34 mouse cellular contexts compared by ENCODE assay signal in the genomic region with DNA sequence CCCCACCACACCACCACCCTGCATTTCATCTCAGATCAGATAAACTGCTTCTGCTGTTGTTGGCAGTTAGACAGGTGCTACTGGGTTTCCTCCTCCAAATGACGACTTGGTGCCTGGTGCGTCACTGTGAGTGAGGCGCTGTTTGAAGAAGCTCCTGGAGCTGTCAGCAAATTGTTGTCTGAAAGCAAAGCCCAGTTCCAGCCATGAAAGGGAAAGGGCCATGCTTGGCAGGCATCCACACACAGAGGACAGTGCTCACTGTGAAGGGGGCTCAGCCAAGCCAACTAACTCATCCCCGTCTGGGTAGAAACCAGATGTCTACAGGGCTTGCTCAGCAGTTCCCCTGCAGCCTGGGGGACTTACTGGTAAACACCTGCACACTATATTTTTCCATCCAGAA. TPM values are rescaled to one million over a fixed set of nuclear protein-coding genes. Genes with fewer than 3 reads are reported as not detected.
DNase-seq lines count a peak whose midpoint lies in the region; ATAC-seq and TF ChIP-seq lines count a peak whose summit lies in the region.
"Had no signal": no experiment of that assay in that cellular context is flagged by ENCODE, and none has a peak within 500 bp of the region (broad histone marks: within the 10 kb centered on the region; RNA-seq: fewer than 3 reads in every experiment).

No protein-coding gene starts in this region.

- no peak for TF ChIP-seq CTCF in hindbrain, postnatal 0 days (IDR thresholded peaks at IDR 0.05; ENCODE audit: low read depth)
- TF ChIP-seq CTCF in stomach, postnatal 0 days (IDR thresholded peaks at IDR 0.05; ENCODE audit: low read depth): no peak

- H3K36me3 ChIP-seq in hindbrain, postnatal 0 days (ENCODE audit: insufficient read depth, low read length): no peaks in the 10 kb centered on the region
- no peaks in the 10 kb centered on the region for H3K36me3 ChIP-seq in hindbrain, embryonic 11.5 days (ENCODE audit: control insufficient read depth, insufficient read depth, low read length)
- no peaks in the 10 kb centered on the region for H3K36me3 ChIP-seq in midbrain, embryonic 11.5 days (ENCODE audit: control insufficient read depth, insufficient read depth, low read length)
- H3K36me3 ChIP-seq in midbrain, embryonic 15.5 days (replicated peaks): no peaks in the 10 kb centered on the region
- no peaks in the 10 kb centered on the region for H3K36me3 ChIP-seq in stomach, postnatal 0 days (ENCODE audit: control insufficient read depth, insufficient read depth, low read length)
- H3K36me3 ChIP-seq: embryonic facial prominence, embryonic 10.5 days; embryonic facial prominence, embryonic 15.5 days; forebrain, embryonic 12.5 days; hindbrain, embryonic 15.5 days; kidney, embryonic 15.5 days; limb, embryonic 10.5 days; limb, embryonic 15.5 days; liver, embryonic 13.5 days; neural tube, embryonic 12.5 days had no signal

- WGBS in hindbrain, postnatal 0 days: 44% methylated on average over 4 of the region's 4 CpGs
- 87% methylated on average over 4 of the region's 4 CpGs for WGBS in hindbrain, embryonic 11.5 days
- WGBS in midbrain, embryonic 11.5 days: 92% methylated on average over 4 of the region's 4 CpGs
- WGBS in midbrain, embryonic 15.5 days: 74% methylated on average over 4 of the region's 4 CpGs
- 76% methylated on average over 4 of the region's 4 CpGs for WGBS in stomach, postnatal 0 days

- no peak overlapping the region for H3K4me3 ChIP-seq in hindbrain, postnatal 0 days (ENCODE audit: low read length)
- no peak overlapping the region for H3K4me3 ChIP-seq in hindbrain, embryonic 11.5 days (ENCODE audit: low read depth, low read length)
- H3K4me3 ChIP-seq in midbrain, embryonic 11.5 days (ENCODE audit: low read depth, low read length): no peak overlapping the region
- H3K4me3 ChIP-seq in midbrain, embryonic 15.5 days: no peak overlapping the region
- no peak overlapping the region for H3K4me3 ChIP-seq in stomach, postnatal 0 days (ENCODE audit: low read depth, low read length)
- H3K4me3 ChIP-seq: embryonic facial prominence, embryonic 10.5 days; embryonic facial prominence, embryonic 15.5 days; forebrain, embryonic 12.5 days; hindbrain, embryonic 15.5 days; kidney, embryonic 15.5 days; limb, embryonic 10.5 days; limb, embryonic 15.5 days; liver, embryonic 13.5 days; megakaryocyte, embryonic 14.5 days; neural tube, embryonic 12.5 days had no signal

- ATAC-seq in cerebellum, adult (ENCODE audit: insufficient number of reproducible peaks, low FRiP score, low TSS enrichment): no peak
- no peak for ATAC-seq in hindbrain, postnatal 0 days
- no peak for ATAC-seq in hindbrain, embryonic 11.5 days (ENCODE audit: low FRiP score)
- ATAC-seq in midbrain, embryonic 11.5 days (ENCODE audit: low FRiP score): no peak
- no peak for ATAC-seq in midbrain, embryonic 15.5 days (replicated peaks)
- no peak for ATAC-seq in stomach, postnatal 0 days (ENCODE audit: low FRiP score, low TSS enrichment)
- ATAC-seq: forebrain, postnatal 0 days; lung, postnatal 0 days had no signal

- peak overlapping the region; percentile 20; the same call in 1 of the 2 replicates for H3K27ac ChIP-seq in hindbrain, postnatal 0 days
- no peak overlapping the region for H3K27ac ChIP-seq in hindbrain, embryonic 11.5 days (ENCODE audit: low read depth, low read length)
- no peak overlapping the region for H3K27ac ChIP-seq in midbrain, embryonic 11.5 days (ENCODE audit: low read depth, low read length)
- H3K27ac ChIP-seq in midbrain, embryonic 15.5 days: no peak overlapping the region
- H3K27ac ChIP-seq in stomach, postnatal 0 days (replicated peaks): no peak overlapping the region
- H3K27ac ChIP-seq: embryonic facial prominence, embryonic 10.5 days; embryonic facial prominence, embryonic 15.5 days; forebrain, embryonic 12.5 days; hindbrain, embryonic 15.5 days; kidney, embryonic 15.5 days; limb, embryonic 10.5 days; limb, embryonic 15.5 days; liver, embryonic 13.5 days; neural tube, embryonic 12.5 days had no signal

- peaks cover 9% of the 10 kb centered on the region for H3K4me1 ChIP-seq in hindbrain, postnatal 0 days (ENCODE audit: insufficient read depth, low read length)
- no peaks in the 10 kb centered on the region for H3K4me1 ChIP-seq in hindbrain, embryonic 11.5 days (replicated peaks; ENCODE audit: control insufficient read depth, insufficient read depth, low read length)
- peaks cover under 1% of the 10 kb centered on the region; the same call in 1 of the 2 replicates for H3K4me1 ChIP-seq in midbrain, embryonic 11.5 days (ENCODE audit: control insufficient read depth, insufficient read depth, low read length)
- H3K4me1 ChIP-seq in midbrain, embryonic 15.5 days: peaks cover 46% of the 10 kb centered on the region
- H3K4me1 ChIP-seq in stomach, postnatal 0 days (replicated peaks; ENCODE audit: control insufficient read depth, insufficient read depth): no peaks in the 10 kb centered on the region
- H3K4me1 ChIP-seq: embryonic facial prominence, embryonic 15.5 days; limb, embryonic 15.5 days; liver, embryonic 13.5 days; megakaryocyte, embryonic 14.5 days had no signal

- no peaks in the 10 kb centered on the region for H3K27me3 ChIP-seq in hindbrain, postnatal 0 days (ENCODE audit: insufficient read depth, low read length)
- peaks cover 4% of the 10 kb centered on the region; the same call in 1 of the 2 replicates for H3K27me3 ChIP-seq in hindbrain, embryonic 11.5 days (ENCODE audit: control insufficient read depth, insufficient read depth, low read length)
- H3K27me3 ChIP-seq in midbrain, embryonic 11.5 days (ENCODE audit: control insufficient read depth, insufficient read depth, low read length): peaks cover 6% of the 10 kb centered on the region; the same call in 1 of the 2 replicates
- H3K27me3 ChIP-seq in midbrain, embryonic 15.5 days (replicated peaks): no peaks in the 10 kb centered on the region
- H3K27me3 ChIP-seq in stomach, postnatal 0 days (ENCODE audit: control insufficient read depth, insufficient read depth, low read length): peaks cover 1% of the 10 kb centered on the region; the same call in 1 of the 2 replicates
- H3K27me3 ChIP-seq: hindbrain, embryonic 15.5 days had no signal

- H3K9me3 ChIP-seq in hindbrain, postnatal 0 days (ENCODE audit: low read length): no peaks in the 10 kb centered on the region
- H3K9me3 ChIP-seq in hindbrain, embryonic 11.5 days (ENCODE audit: control insufficient read depth, low read length): no peaks in the 10 kb centered on the region
- H3K9me3 ChIP-seq in midbrain, embryonic 11.5 days (ENCODE audit: control insufficient read depth, low read length): no peaks in the 10 kb centered on the region
- H3K9me3 ChIP-seq in midbrain, embryonic 15.5 days: no peaks in the 10 kb centered on the region
- no peaks in the 10 kb centered on the region for H3K9me3 ChIP-seq in stomach, postnatal 0 days (ENCODE audit: control insufficient read depth, low read length)
- H3K9me3 ChIP-seq: embryonic facial prominence, embryonic 10.5 days; embryonic facial prominence, embryonic 15.5 days; forebrain, embryonic 12.5 days; hindbrain, embryonic 15.5 days; kidney, embryonic 15.5 days; limb, embryonic 10.5 days; limb, embryonic 15.5 days; liver, embryonic 13.5 days; megakaryocyte, embryonic 14.5 days; neural tube, embryonic 12.5 days had no signal

- peak; percentile 49 for DNase-seq in cerebellum, adult 11-12 months
- DNase-seq in hindbrain, postnatal 0 days (ENCODE audit: low spot score): peak; percentile 51
- no peak for DNase-seq in hindbrain, embryonic 11.5 days (ENCODE audit: low spot score)
- DNase-seq in midbrain, embryonic 11.5 days (ENCODE audit: low spot score, missing footprints): peak; percentile 51
- DNase-seq in right cerebral cortex, postnatal 25 days: peak; percentile 59
- no peak for DNase-seq in stomach, postnatal 0 days (ENCODE audit: low spot score)
- DNase-seq: adrenal gland, postnatal 10 days; forebrain, postnatal 0 days; gastrocnemius, postnatal 10 days; heart, postnatal 36 days; kidney, adult 18-20 months; kidney, postnatal 25 days; layer of hippocampus, adult 9-11 months; liver, embryonic 13.5 days; lung, adult 18-20 months; lung, postnatal 4 days; midbrain, embryonic 14.5 days; spleen, adult 18-20 months; thymus, adult 18-20 months; thymus, postnatal 25 days had no signal

- no peak for TF ChIP-seq EP300 in stomach, postnatal 0 days (optimal IDR thresholded peaks at IDR 0.05)

- no peak overlapping the region for H3K4me2 ChIP-seq in hindbrain, postnatal 0 days (ENCODE audit: low read depth, low read length)
- H3K4me2 ChIP-seq in hindbrain, embryonic 11.5 days (replicated peaks; ENCODE audit: low read depth, low read length): no peak overlapping the region
- H3K4me2 ChIP-seq in midbrain, embryonic 11.5 days: no peak overlapping the region
- H3K4me2 ChIP-seq in midbrain, embryonic 15.5 days: no peak overlapping the region
- no peak overlapping the region for H3K4me2 ChIP-seq in stomach, postnatal 0 days (replicated peaks; ENCODE audit: low read depth)
- H3K4me2 ChIP-seq: embryonic facial prominence, embryonic 15.5 days; forebrain, embryonic 12.5 days; hindbrain, embryonic 15.5 days; kidney, embryonic 15.5 days; limb, embryonic 15.5 days; liver, embryonic 13.5 days; neural tube, embryonic 12.5 days had no signal

- H3K9ac ChIP-seq in hindbrain, postnatal 0 days (replicated peaks; ENCODE audit: low read length): no peak overlapping the region
- H3K9ac ChIP-seq in hindbrain, embryonic 11.5 days (ENCODE audit: low read depth, low read length): no peak overlapping the region
- H3K9ac ChIP-seq in midbrain, embryonic 11.5 days (ENCODE audit: low read length): no peak overlapping the region
- no peak overlapping the region for H3K9ac ChIP-seq in midbrain, embryonic 15.5 days
- H3K9ac ChIP-seq in stomach, postnatal 0 days (ENCODE audit: low read length): no peak overlapping the region
- H3K9ac ChIP-seq: embryonic facial prominence, embryonic 15.5 days; forebrain, embryonic 12.5 days; forebrain, postnatal 0 days; hindbrain, embryonic 15.5 days; kidney, embryonic 15.5 days; limb, embryonic 15.5 days; liver, embryonic 13.5 days; neural tube, embryonic 12.5 days had no signal

RNA-seq across cellular contexts. Expression of gene Kcnq2, which starts 6.1 kb away (rescaled TPM):
- total RNA-seq in hindbrain, postnatal 0 days (2014; rRNA removed): 128 and 142 TPM in 2 replicates
- polyA plus RNA-seq in hindbrain, postnatal 0 days (2015; fragmentation: Nextera tagmentation; extraction: Ambion mirVana): 32.3 and 34.6 TPM in 2 replicates
- polyA plus RNA-seq in hindbrain, embryonic 11.5 days (2014; fragmentation: Nextera tagmentation; extraction: Ambion mirVana): 16.3 and 18.9 TPM in 2 replicates
- polyA plus RNA-seq in midbrain, embryonic 11.5 days (2014; fragmentation: Nextera tagmentation; extraction: Ambion mirVana): 8.7 and 8.8 TPM in 2 replicates
- 54.0 and 62.5 TPM in 2 replicates for polyA plus RNA-seq in midbrain, embryonic 15.5 days (2015; fragmentation: Nextera tagmentation; extraction: Ambion mirVana)
- 0.42 and 0.59 TPM in 2 replicates for polyA plus RNA-seq in stomach, postnatal 0 days (2015; fragmentation: Nextera tagmentation; extraction: Ambion mirVana)
- total RNA-seq: heart, postnatal 36 days had no signal
- polyA plus RNA-seq: C2C12; lung, postnatal 0 days had no signal

RNA-seq across cellular contexts. Expression of gene Eef1a2, which starts 27.9 kb away (rescaled TPM):
- total RNA-seq in hindbrain, postnatal 0 days (2014; rRNA removed): 304 and 351 TPM in 2 replicates
- polyA plus RNA-seq in hindbrain, postnatal 0 days (2015; fragmentation: Nextera tagmentation; extraction: Ambion mirVana): 24.7 and 26.7 TPM in 2 replicates
- 1.3 and 1.5 TPM in 2 replicates for polyA plus RNA-seq in hindbrain, embryonic 11.5 days (2014; fragmentation: Nextera tagmentation; extraction: Ambion mirVana)
- 0.87 and 0.94 TPM in 2 replicates for polyA plus RNA-seq in midbrain, embryonic 11.5 days (2014; fragmentation: Nextera tagmentation; extraction: Ambion mirVana)
- polyA plus RNA-seq in midbrain, embryonic 15.5 days (2015; fragmentation: Nextera tagmentation; extraction: Ambion mirVana): 11.5 and 12.1 TPM in 2 replicates
- polyA plus RNA-seq in stomach, postnatal 0 days (2015; fragmentation: Nextera tagmentation; extraction: Ambion mirVana): 0.40 and 0.42 TPM in 2 replicates
- total RNA-seq: CH12.LX had no signal
- polyA plus RNA-seq: limb, embryonic 10.5 days; limb, embryonic 15.5 days; liver, embryonic 13.5 days had no signal

RNA-seq across cellular contexts. Expression of gene Ppdpf, which starts 58.1 kb away (rescaled TPM):
- total RNA-seq in hindbrain, postnatal 0 days (2014; rRNA removed): 300 and 340 TPM in 2 replicates
- 329 and 347 TPM in 2 replicates for polyA plus RNA-seq in hindbrain, postnatal 0 days (2015; fragmentation: Nextera tagmentation; extraction: Ambion mirVana)
- polyA plus RNA-seq in hindbrain, embryonic 11.5 days (2014; fragmentation: Nextera tagmentation; extraction: Ambion mirVana): 393 and 410 TPM in 2 replicates
- polyA plus RNA-seq in midbrain, embryonic 11.5 days (2014; fragmentation: Nextera tagmentation; extraction: Ambion mirVana): 414 and 426 TPM in 2 replicates
- polyA plus RNA-seq in midbrain, embryonic 15.5 days (2015; fragmentation: Nextera tagmentation; extraction: Ambion mirVana): 432 and 436 TPM in 2 replicates
- polyA plus RNA-seq in stomach, postnatal 0 days (2015; fragmentation: Nextera tagmentation; extraction: Ambion mirVana): 294 and 310 TPM in 2 replicates

Comparison
In these comparisons a context has a peak if more than half of its experiments do, and no peak if none do; other contexts are left out.
1. DNase-seq: peak in cerebellum, adult 11-12 months (single experiment), hindbrain, postnatal 0 days (single experiment), midbrain, embryonic 11.5 days (single experiment) and right cerebral cortex, postnatal 25 days (single experiment); none in hindbrain, embryonic 11.5 days (single experiment) and stomach, postnatal 0 days (single experiment).